Mouse (Mus musculus): ENCODE results near the gene Alb.

DNA sequence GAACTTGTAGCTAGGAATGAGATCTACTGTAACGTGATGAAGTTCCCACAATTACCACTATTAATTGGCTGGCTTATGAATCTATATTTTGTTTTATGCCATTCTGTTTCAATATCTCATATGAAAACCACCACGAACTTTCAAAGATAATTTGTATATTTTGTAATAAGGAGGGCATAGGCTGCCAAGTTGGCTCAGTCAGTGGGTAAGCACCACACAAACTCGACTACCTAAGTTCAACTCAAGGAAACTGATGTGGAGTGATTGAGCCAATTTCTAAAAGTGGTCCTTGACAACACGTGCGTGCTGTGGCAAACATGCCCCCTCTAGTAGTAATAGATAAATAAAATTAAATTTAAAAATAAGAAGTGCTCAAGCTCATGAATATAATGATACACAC is 41.1 kb downstream of the Alb start:
- no peak for TF ChIP-seq TAL1 (IDR thresholded peaks at IDR 0.05; ENCODE audit: low read length)
- TF ChIP-seq GATA1 (IDR thresholded peaks at IDR 0.05; ENCODE audit: low read length), result no peak

Data from erythroblast, embryonic 14.5 days (primary cell).